Comparison of ENCODE assay signal across 26 mouse cellular contexts in the genomic region with DNA sequence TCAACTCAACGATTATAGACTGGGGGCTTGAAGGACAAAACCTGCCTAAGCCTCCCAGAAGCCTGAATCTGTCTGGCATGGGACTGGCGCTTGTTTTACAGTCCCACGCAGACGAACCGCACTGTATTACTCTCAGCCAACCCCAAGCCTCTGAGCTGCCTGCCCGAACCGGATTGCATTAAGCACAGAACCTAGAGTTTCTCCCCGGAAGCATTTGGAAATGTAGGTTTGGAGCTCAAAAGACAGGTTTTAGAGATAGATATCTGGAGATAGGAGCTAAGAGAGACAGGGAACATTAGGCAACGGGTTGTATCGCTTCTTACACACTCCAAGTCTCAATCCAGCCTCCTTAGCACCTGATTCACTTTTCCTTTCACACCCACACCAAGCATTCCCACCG. TPM values are rescaled to one million over a fixed set of nuclear protein-coding genes. Genes with fewer than 3 reads are reported as not detected.
DNase-seq lines count a peak whose midpoint lies in the region; ATAC-seq and TF ChIP-seq lines count a peak whose summit lies in the region.
"Had no signal": no experiment of that assay in that cellular context is flagged by ENCODE, and none has a peak within 500 bp of the region (broad histone marks: within the 10 kb centered on the region; RNA-seq: fewer than 3 reads in every experiment).

No protein-coding gene starts in this region.

- peaks cover 4% of the 10 kb centered on the region; the same call in 1 of the 2 replicates for H3K4me1 ChIP-seq in embryonic facial prominence, embryonic 15.5 days
- peaks cover 13% of the 10 kb centered on the region for H3K4me1 ChIP-seq in embryonic facial prominence, embryonic 10.5 days
- H3K4me1 ChIP-seq in limb, embryonic 15.5 days, result peaks cover 7% of the 10 kb centered on the region; the same call in 1 of the 2 replicates
- H3K4me1 ChIP-seq in limb, embryonic 10.5 days, result peaks cover 9% of the 10 kb centered on the region; the same call in 1 of the 2 replicates

- no peaks in the 10 kb centered on the region for H3K36me3 ChIP-seq in embryonic facial prominence, embryonic 15.5 days
- H3K36me3 ChIP-seq in embryonic facial prominence, embryonic 10.5 days (replicated peaks), result no peaks in the 10 kb centered on the region
- H3K36me3 ChIP-seq in limb, embryonic 15.5 days, result no peaks in the 10 kb centered on the region
- no peaks in the 10 kb centered on the region for H3K36me3 ChIP-seq in limb, embryonic 10.5 days
- no peaks in the 10 kb centered on the region for H3K36me3 ChIP-seq in myocyte (ENCODE audit: control insufficient read depth, insufficient read depth)
- H3K36me3 ChIP-seq: embryonic facial prominence, embryonic 13.5 days; forebrain, embryonic 10.5 days; forebrain, embryonic 15.5 days; G1E had no signal

- no peaks in the 10 kb centered on the region for H3K79me2 ChIP-seq in myocyte (ENCODE audit: control insufficient read depth, insufficient read depth)

- H3ac ChIP-seq in myocyte (ENCODE audit: control insufficient read depth, insufficient read length), result no peak overlapping the region

- peak overlapping the region; percentile 63 for H3K27ac ChIP-seq in embryonic facial prominence, embryonic 15.5 days (replicated peaks)
- H3K27ac ChIP-seq in embryonic facial prominence, embryonic 10.5 days (replicated peaks), result no peak overlapping the region
- H3K27ac ChIP-seq in limb, embryonic 15.5 days, result peak overlapping the region; percentile 47; the same call in 1 of the 2 replicates
- no peak overlapping the region for H3K27ac ChIP-seq in limb, embryonic 10.5 days
- H3K27ac ChIP-seq: embryonic facial prominence, embryonic 13.5 days; forebrain, embryonic 10.5 days; forebrain, embryonic 13.5 days; forebrain, embryonic 15.5 days had no signal

- 72% methylated on average over 11 of the region's 11 CpGs for WGBS in embryonic facial prominence, embryonic 15.5 days
- WGBS in embryonic facial prominence, embryonic 10.5 days, result 90% methylated on average over 11 of the region's 11 CpGs
- WGBS in limb, embryonic 15.5 days, result 73% methylated on average over 11 of the region's 11 CpGs
- 93% methylated on average over 11 of the region's 11 CpGs for WGBS in limb, embryonic 10.5 days

- no peak overlapping the region for H3K4me2 ChIP-seq in embryonic facial prominence, embryonic 15.5 days (replicated peaks)
- no peak overlapping the region for H3K4me2 ChIP-seq in limb, embryonic 15.5 days
- peak overlapping the region; percentile 52 for H3K4me2 ChIP-seq in myocyte (ENCODE audit: low read depth)
- H3K4me2 ChIP-seq: embryonic facial prominence, embryonic 13.5 days; forebrain, embryonic 13.5 days; forebrain, embryonic 15.5 days had no signal

- no peaks in the 10 kb centered on the region for H3K9me3 ChIP-seq in embryonic facial prominence, embryonic 15.5 days (replicated peaks)
- no peaks in the 10 kb centered on the region for H3K9me3 ChIP-seq in embryonic facial prominence, embryonic 10.5 days
- no peaks in the 10 kb centered on the region for H3K9me3 ChIP-seq in limb, embryonic 15.5 days
- no peaks in the 10 kb centered on the region for H3K9me3 ChIP-seq in limb, embryonic 10.5 days (replicated peaks)
- H3K9me3 ChIP-seq: embryonic facial prominence, embryonic 13.5 days; forebrain, embryonic 10.5 days; forebrain, embryonic 13.5 days; forebrain, embryonic 15.5 days; G1E had no signal

- H3K9ac ChIP-seq in embryonic facial prominence, embryonic 15.5 days, result no peak overlapping the region
- H3K9ac ChIP-seq in limb, embryonic 15.5 days, result no peak overlapping the region
- H3K9ac ChIP-seq: embryonic facial prominence, embryonic 13.5 days; forebrain, embryonic 13.5 days; forebrain, embryonic 15.5 days; forebrain, postnatal 0 days had no signal

- no peak for ATAC-seq in embryonic facial prominence, embryonic 15.5 days (ENCODE audit: insufficient number of reproducible peaks, low FRiP score, low TSS enrichment, low read depth)
- no peak for ATAC-seq in limb, embryonic 15.5 days (ENCODE audit: insufficient number of reproducible peaks, low FRiP score, low TSS enrichment, low read depth)
- ATAC-seq: activated CD4-positive, CD25-positive, alpha-beta regulatory T cell, adult 4 months; CD4-positive, CD25-positive, alpha-beta regulatory T cell, adult 4 months; forebrain, embryonic 13.5 days; forebrain, embryonic 15.5 days; forebrain, postnatal 0 days; Patski had no signal

- no peak for TF ChIP-seq POLR2A in myocyte (IDR thresholded peaks at IDR 0.05; ENCODE audit: insufficient read length, low read depth)

- H3K4me3 ChIP-seq in embryonic facial prominence, embryonic 15.5 days (replicated peaks), result no peak overlapping the region
- H3K4me3 ChIP-seq in embryonic facial prominence, embryonic 10.5 days, result no peak overlapping the region
- H3K4me3 ChIP-seq in limb, embryonic 15.5 days, result no peak overlapping the region
- H3K4me3 ChIP-seq in limb, embryonic 10.5 days, result no peak overlapping the region
- no peak overlapping the region for H3K4me3 ChIP-seq in myocyte
- H3K4me3 ChIP-seq: embryonic facial prominence, embryonic 13.5 days; forebrain, embryonic 10.5 days; forebrain, embryonic 13.5 days; forebrain, embryonic 15.5 days had no signal

- H3K27me3 ChIP-seq in embryonic facial prominence, embryonic 15.5 days, result no peaks in the 10 kb centered on the region
- H3K27me3 ChIP-seq in embryonic facial prominence, embryonic 10.5 days (replicated peaks; ENCODE audit: low read depth, poor library complexity, severe bottlenecking), result peaks cover 18% of the 10 kb centered on the region
- no peaks in the 10 kb centered on the region for H3K27me3 ChIP-seq in limb, embryonic 15.5 days
- peaks cover 12% of the 10 kb centered on the region; the same call in 1 of the 2 replicates for H3K27me3 ChIP-seq in limb, embryonic 10.5 days (ENCODE audit: low read depth, poor library complexity, severe bottlenecking)
- no peaks in the 10 kb centered on the region for H3K27me3 ChIP-seq in myocyte (ENCODE audit: control insufficient read depth, insufficient read depth, insufficient read length)
- H3K27me3 ChIP-seq: CH12.LX; forebrain, embryonic 15.5 days; Patski had no signal

- no peak for DNase-seq in embryonic facial prominence, embryonic 10.5 days (ENCODE audit: low spot score)
- DNase-seq in limb, embryonic 10.5 days (ENCODE audit: low spot score), result no peak
- peak; percentile 70 for DNase-seq in fat pad, adult 2 months (ENCODE audit: extremely low read depth, low read depth, low spot score)
- no peak for DNase-seq in kidney, adult 11 months
- DNase-seq: adrenal gland, adult 8-10 months; adrenal gland, postnatal 14 days; adrenal gland, postnatal 36 days; B cell, adult 2 months; cerebellum, adult 11-12 months; cerebellum, adult 2 months; cerebellum, adult 9-10 months; cerebellum, postnatal 10 days; cerebellum, postnatal 25 days; forebrain, postnatal 0 days had no signal

TF ChIP-seq in myocyte, 11 proteins besides CTCF, POLR2A, EP300 and RAD21:
- TF ChIP-seq MYOG (IDR thresholded peaks at IDR 0.05; ENCODE audit: control insufficient read depth in 1 of 3, insufficient read depth in 1 of 3, insufficient read length in 2 of 3, low read depth in 2 of 3) (no peak), POLR2AphosphoS2 (IDR thresholded peaks at IDR 0.05; ENCODE audit: insufficient read length, low read depth) (no peak), E2F4 (IDR thresholded peaks at IDR 0.05; ENCODE audit: insufficient read depth) (no peak), MAX (IDR thresholded peaks at IDR 0.05; ENCODE audit: low read depth) (no peak), USF1 (IDR thresholded peaks at IDR 0.05; ENCODE audit: low read depth) (no peak), SRF (IDR thresholded peaks at IDR 0.05; ENCODE audit: control insufficient read depth, insufficient read length, low read depth) (no peak), CEBPB (IDR thresholded peaks at IDR 0.05; ENCODE audit: insufficient read depth, poor library complexity, severe bottlenecking) (no peak)

RNA-seq across cellular contexts. Expression of a gene that starts 25.5 kb away (rescaled TPM):
- polyA plus RNA-seq in embryonic facial prominence, embryonic 15.5 days (2015; fragmentation: Nextera tagmentation; extraction: Ambion mirVana), result 257 and 259 TPM in 2 replicates
- 114 and 116 TPM in 2 replicates for polyA plus RNA-seq in embryonic facial prominence, embryonic 10.5 days (2016; fragmentation: Nextera tagmentation; extraction: Ambion mirVana)
- polyA plus RNA-seq in limb, embryonic 15.5 days (2015; fragmentation: Nextera tagmentation; extraction: Ambion mirVana), result 296 and 303 TPM in 2 replicates
- 96.8 and 116 TPM in 2 replicates for polyA plus RNA-seq in limb, embryonic 10.5 days (2016; fragmentation: Nextera tagmentation; extraction: Ambion mirVana)
- 92.4 TPM for polyA plus RNA-seq in myocyte (2012; fragmentation: generic; extraction: Trizol)

Comparison
In these comparisons a context has a peak if more than half of its experiments do, and no peak if none do; other contexts are left out.
1. H3K27ac ChIP-seq: peak in embryonic facial prominence, embryonic 15.5 days (single experiment) and limb, embryonic 15.5 days (single experiment); none in embryonic facial prominence, embryonic 10.5 days (single experiment) and limb, embryonic 10.5 days (single experiment).